Mouse (Mus musculus): ENCODE measurements around the gene Rad9a.
A peak's percentile ranks its signal among the peaks of the same experiment; 100 is the strongest.

Gene Rad9a

DNA sequence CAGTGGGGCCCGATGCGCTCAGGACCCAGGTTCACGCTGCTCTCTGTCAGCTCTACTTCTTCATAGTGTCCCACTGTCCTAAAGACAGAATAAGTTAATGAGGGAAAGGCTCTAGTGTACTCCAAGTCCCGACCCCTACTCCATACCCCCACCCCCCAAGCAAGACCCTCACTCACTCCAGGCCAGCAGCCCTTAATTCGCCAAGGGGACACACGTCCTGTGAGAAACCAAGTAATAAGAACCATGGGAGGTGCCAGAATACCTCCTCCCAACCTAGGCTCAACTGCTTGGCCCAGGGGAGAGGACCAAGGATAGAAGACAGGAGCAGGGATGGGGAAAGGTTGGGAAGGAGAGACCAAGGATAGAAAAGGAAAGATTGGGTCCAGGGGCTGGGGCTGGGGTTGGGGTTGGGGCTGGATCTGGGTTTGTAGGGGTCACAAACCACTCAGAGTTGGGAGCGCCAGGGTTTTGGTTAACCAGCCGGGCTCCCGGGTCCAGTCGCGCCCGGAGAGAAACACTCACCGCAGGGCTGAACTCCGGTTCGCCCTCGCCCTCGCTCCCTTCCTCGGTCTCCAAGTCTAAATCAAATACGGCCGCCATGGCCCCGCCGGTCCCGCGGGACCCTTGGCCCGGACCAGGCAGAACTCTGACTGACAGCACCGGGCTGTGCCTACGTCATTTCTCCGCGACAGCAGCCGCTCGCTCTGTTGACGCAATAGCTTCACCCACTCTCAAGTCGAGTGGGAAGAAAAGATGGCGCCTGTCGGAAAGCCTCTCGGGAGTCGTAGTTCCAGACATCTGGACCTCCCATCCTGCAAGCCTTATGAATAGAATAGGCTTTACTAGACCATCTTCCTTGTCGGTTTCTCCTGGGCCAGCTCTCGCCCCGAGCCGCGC, 38.6 kb downstream of the Rad9a start, which contains the start of gene Rps6kb2:
Gene Rps6kb2 (minus strand): TSS at position 709 of the 897 bp plus-strand sequence.
- DNase-seq: peak; percentile 98

DNA sequence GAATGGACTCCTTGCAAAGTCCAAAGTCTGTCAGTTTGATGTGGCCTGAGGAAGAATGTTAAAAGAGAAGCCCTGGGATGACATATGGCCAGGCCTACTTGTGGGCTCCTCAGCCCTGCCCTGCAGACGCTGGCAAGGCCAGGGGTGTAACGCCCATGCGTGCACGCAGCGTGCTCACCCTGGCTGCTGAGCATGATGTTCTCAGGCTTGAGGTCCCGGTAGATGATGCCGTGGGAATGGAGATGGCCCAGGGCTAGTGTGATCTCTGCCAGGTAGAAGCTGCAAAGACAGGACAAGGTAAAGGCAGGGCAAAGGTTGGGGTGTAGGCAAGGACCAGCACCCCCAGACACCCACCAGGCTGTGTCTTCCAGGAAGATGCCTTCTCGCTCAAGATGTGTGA, 42.4 kb downstream of the Rad9a start:
- no peak for DNase-seq

DNA sequence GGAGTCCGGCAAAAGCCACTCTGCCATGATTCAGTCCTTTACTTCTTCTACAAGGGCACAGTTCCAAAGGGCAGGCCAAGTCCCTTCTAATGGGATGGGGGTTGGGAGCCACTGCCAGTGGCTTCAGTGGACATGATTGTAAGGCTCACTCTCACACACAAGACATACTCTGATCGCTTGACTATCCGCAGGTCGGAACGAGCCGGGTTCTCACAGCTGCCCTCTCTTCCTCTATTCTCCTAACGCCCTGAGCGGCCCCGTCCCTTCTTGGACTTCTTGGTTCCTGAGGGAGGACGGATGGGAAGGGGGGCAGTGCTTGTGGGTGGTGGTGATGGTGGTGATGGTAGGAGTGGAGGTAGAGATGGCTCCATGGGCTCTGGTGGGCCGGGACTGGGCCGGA, 44.7 kb downstream of the Rad9a start:
- DNase-seq: no peak

DNA sequence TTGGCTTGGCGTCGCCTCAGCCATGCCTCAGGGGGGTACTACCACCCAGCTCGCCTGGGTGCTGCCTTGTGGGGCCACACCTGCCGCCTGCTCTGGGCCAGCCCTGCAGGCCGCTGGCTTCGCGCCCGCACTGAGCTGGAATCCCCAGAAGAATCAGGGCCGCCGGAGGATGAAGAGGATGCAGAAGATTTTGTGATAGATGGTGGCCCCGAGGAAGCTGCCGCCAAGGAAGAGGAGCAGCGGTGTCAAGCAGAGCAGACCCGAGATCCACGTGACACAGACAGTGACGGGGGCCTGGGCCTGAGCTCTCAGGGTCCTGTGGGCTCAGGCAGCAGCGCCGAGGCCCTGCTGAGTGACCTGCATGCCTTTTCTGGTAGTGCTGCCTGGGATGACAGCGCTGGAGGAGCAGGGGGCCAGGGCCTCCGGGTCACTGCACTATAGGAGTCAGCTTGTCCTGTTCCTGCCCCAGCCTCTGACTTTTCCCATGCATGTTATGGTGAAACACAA, 45.3 kb downstream of the Rad9a start:
- peak in 1 of 2 experiments; percentile 50 for DNase-seq

DNA sequence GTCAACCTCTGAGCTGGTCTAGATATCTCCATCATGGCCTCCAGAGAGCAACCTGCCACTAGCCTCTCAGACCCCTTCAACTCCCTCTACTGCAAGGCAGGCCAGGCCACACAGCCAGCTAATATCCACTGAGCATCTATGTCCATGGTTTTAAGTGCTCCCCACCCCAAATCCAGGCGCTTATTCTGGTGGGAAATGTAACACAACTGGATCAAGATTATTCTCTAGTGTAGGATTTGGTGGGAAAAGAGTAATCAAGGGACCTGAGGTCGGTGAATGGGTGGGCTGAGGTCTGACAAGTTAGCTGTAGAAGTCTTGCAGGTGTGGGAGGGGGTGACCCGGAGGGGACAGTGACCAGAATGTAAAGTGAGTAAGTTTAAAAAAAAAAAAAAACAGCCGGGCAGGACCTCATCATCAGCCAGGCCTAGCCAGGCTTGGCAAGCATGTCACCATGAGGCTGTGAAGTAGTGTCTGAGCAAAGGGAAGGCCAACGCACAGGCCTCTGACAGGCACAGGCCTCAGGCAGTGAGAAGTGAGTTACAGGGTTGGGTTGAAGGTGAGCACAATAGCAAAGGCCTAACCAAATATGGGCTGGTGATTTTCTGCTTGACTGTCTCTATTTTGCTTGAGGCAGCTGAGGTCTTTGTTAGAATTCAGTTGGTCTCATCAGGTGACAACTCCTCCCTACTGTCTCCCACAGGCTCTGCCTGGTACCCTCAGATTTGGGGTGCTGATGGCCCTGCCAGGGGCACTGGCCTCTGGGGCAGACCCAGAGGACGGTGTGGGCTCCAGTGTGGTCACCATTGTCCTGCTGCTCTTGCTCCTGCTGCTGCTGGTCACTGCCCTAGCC, 46.0 kb downstream of the Rad9a start:
- no peak for DNase-seq

DNA sequence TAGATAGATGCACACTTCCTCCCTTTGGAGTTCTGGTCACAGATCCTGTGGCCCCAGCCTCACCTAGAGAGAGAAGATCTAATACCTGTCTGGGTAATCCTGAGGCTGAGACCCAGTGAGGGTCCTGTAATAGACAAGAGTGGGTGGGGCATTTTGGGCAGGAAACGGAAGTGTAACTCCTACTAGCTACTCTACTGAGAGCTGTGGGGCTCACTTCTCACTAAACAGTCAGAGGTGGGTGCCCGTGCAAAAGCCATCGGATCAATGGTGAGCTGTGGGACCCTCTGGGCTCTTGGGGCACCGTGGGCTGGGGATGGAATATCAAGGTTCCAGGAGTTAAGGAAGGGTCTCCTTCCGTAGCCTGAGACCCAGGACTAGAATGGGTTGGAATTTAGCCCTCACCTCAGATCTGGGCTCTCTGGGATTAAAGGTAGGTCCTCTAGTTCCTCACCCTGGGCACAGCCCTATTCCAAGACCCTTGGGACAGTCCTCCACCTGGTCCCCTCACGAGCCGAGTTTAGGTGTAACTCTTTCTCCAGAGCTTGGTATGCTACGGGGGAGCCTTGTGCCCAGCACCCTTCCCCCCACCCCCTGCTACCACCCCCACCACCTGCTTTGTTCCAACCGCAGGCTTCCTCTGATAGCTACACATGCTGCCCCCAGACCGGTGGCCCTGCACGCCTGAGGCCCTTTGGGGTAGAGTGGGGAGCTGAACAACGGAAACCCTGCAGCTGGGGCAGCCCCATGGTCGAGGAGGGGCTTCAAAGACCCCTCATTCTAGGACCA, 46.8 kb downstream of the Rad9a start:
- DNase-seq: peak in 1 of 2 experiments; percentile 29

DNA sequence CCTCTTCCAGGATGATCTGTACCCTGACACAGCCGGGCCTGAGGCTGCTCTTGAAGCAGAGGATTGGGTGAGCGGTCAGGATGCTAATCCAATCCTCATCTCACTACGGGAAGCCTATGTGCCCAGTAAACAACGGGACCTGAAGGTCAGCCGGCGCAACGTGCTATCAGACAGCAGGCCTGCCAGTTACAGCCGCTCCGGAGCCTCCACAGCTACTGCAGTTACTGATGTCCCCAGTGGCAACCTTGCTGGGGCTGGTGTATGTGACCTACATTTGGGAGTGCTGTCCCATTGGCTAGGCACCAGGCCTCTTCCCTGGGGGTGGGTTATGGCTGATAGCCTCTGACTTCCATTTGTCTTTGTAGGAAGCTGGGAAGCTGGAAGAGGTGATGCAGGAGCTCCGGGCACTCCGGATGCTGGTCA, 48.2 kb downstream of the Rad9a start, which contains the start of gene Ptprcap:
Gene Ptprcap (plus strand): TSS at position 373 of the 423 bp plus-strand sequence.
- DNase-seq: peak; percentile 79 to 82

DNA sequence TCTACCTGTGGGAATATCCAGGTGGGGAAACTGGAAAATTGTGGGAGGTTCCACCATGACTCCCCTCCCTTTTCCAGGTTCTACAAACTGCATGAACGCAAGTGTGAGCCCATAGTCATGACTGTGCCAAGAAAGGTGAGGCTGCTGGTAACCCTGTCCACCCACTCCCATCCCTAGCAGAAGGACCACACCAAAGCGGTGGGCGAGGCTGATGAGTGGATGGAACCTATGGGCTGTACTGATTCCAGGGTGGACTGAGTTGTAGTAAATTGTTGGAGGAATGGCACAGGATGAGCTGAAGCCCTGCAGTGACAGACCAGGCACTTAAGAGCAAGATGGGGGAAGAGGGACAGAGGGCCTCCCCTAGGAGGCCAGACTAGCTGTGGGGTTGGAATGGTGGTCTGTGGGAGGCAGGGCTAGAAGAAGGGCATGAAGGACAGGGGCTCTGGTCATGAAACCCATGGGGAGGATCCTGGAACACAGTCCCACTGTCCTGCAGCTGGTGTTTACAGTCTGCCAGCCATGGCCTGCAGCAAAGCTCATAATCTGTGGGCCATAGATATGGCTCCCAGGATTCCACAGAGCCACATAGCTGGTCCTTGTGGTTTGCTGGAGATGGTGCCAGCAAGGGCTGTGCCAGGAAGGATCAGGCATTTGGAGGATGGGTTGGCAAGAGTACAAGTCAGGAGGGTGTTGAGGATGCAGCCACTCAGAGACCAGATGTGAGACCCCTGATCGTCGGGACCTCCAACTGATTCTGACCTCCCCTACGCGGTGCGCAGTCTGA, 48.8 kb downstream of the Rad9a start:
- peak in 1 of 2 experiments; percentile 26 for DNase-seq

DNA sequence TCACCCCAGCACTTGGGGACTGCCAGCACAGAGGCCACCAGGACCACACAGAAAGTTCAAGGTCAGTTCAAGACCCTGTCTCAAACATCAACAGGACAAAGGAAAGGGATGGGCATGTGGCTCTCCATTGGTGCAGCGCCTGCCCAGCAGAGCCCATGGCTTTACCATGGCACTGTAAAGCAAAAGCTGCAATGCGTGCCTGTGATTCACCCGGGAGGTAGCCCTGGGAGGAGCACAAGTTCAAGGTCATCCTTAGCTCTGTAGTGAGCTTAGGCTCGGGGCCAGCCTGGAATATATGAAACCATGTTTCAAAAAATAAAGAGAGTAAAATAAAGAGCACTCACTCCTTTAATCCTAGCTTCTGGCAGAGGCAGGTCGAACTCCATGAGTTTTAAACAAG, 49.6 kb downstream of the Rad9a start:
- no peak for DNase-seq

DNA sequence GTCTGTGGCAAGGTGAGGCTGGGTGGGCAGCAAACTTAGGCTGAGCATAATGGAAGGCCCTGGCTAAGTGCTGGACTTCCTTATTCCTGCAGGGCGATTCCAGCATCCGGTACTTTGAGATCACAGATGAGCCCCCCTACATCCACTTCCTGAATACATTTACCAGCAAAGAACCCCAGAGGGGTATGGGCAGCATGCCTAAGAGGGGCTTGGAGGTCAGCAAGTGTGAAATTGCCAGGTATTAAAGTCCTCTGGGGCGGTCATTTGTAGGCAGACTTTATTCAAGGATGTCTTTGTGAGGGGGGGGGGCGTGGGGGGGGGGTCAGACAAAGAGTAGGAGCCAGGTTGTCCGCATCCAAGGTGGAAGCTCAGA, 50.0 kb downstream of the Rad9a start:
- DNase-seq: no peak

DNA sequence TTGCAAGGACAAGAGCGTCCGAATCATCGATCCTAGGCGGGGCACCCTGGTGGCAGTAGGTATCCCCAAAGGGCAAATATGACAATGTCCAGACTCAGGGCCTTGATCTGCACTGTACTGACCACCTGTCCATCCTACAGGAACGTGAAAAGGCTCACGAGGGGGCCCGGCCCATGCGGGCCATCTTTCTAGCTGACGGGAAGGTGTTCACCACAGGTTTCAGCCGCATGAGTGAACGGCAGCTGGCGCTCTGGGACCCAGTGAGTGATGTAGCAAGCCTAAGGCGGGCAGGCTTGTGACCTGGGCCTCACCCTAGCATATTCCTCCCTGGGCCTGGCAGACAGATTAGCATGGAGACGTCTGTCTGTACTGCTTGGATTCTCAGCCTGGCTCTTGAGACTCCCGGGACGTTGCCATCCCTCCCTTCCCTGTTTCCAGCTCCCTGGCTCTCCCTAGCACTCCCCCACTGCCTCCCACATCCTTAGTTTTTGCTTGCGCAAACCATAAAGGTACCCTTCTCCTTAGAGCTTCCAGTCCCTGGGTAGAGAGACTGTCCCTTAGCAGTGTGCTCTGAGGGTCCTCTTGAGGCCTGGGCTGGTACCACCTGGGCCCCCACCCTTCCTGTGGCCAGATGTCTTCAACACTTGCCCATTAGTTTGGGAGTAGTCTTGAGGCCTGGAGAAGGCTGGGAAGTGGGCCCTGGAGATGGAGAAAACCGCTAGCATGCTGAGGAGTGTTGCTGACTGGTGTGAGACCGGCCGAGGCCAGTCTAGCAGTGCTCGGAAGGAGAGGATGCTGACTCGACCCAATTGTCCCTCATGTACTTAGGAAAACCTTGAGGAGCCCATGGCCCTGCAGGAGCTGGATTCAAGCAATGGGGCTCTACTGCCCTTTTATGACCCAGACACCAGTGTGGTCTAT, 50.6 kb downstream of the Rad9a start:
- DNase-seq: peak in 1 of 2 experiments; percentile 28

DNA sequence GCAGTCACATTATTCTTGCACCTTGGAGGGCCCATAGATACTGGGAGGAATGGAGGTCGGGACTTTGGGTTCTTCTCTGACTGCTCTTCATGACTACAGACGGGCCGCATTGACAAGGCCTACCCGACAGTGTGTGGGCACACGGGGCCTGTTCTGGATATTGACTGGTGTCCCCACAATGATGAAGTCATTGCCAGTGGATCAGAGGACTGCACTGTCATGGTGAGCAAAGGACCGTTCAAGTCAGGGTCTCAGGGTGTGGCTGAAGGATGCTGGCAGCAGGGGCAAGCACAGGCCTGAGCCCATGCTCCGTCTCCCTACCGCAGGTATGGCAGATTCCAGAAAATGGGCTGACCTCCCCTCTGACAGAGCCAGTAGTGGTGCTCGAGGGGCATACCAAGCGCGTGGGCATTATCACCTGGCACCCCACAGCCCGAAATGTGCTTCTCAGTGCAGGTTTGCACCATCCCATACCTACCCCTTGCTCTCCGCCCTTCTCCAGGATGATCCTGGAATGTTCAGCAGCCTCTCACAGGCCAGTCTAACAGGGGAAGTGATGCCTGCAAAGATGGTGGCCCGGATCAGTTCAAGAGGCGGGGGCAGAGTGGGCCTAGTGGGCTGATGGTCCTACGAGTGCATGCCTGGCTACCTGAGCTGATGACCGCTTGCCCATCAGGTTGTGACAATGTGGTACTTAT, 51.5 kb downstream of the Rad9a start:
- peak in 1 of 2 experiments; percentile 19 for DNase-seq

DNA sequence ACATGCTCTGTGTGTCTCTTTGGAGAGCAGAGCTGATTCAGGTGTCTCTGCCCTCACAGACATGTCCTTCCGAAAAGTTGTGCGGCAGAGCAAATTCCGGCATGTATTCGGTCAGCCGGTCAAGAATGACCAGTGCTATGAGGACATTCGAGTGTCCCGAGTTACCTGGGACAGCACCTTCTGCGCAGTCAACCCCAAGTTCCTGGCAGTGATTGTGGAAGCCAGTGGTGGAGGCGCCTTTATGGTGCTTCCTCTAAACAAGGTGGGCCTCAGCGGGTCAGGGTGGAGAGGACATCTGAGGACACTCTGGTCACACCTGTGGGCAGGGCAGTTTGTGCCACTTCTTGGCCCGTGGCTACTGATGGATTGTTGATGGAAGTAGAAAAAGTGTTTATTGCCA, 52.2 kb downstream of the Rad9a start:
- DNase-seq: peak in 1 of 2 experiments; percentile 17

DNA sequence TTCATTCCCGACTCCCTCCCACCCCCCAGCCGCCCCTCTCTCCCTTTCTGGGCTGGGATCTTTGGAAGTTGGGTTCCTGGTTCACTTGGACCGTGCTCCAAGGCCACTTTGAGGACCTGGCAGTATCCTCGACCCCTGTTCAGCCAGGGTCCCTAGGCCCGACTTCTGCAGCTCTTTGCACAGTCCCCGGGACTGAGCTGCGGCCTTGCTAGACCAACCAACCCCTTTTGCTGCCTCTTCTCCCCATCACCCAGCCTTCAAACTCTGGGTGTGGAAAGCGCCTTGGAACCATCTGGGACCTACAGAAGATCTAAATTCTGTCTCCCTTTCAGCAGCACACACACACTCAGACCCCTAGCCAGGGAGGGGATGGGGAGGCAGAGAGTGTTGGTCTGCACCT, 52.6 kb downstream of the Rad9a start:
- DNase-seq: no peak

DNA sequence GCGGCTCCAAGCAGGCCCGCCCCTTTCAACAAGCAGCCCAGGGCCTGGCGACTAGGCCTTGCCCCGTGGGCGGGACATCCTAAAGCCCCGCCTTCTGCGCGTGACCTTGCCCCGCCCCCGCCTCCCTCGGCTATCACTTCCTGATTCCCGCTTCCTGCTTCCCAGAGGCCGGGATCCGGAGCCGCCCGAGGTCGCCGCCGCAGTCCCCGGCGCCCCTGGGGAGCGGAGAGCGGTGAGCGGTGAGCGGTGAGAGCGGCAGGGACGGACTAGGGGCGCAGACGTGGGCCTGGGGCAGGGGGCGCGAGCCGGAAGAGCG, 53.0 kb downstream of the Rad9a start, which contains the start of gene Coro1b:
Gene Coro1b (plus strand): TSS at position 129 of the 316 bp plus-strand sequence.
- DNase-seq: peak; percentile 96 to 99

DNA sequence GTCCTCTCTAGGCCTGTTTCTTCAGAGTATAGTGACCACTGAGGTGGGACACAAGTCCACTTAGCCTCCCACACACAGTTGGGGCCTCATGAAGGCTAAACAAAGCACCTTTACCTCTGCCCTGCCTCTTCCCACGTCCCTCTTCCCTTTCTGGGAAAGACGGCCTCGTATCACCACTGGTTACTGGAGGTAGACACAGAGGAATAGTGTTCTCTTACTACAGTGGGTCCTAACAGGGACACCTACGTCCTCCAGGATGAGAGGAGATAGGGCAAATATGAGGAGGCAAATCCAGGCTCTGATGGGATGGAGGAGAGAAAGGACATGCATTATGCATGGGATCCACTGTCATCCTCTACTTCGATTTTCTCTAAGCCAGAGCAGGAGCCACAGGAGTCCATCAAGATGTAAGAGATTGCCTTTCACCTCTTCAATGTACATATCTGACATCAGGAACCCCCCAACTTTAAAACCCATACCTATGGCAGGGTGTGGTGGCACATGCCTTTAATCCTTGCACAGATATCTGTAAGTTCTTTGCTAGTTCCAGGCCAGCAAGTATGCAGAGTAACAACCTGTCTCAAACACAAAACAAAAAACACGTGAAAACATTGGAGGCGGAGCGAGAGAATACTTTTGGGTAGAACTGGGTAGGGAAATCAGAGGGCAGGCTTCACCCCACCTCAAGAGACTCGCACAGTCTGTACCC, 53.5 kb downstream of the Rad9a start:
- no peak for DNase-seq

DNA sequence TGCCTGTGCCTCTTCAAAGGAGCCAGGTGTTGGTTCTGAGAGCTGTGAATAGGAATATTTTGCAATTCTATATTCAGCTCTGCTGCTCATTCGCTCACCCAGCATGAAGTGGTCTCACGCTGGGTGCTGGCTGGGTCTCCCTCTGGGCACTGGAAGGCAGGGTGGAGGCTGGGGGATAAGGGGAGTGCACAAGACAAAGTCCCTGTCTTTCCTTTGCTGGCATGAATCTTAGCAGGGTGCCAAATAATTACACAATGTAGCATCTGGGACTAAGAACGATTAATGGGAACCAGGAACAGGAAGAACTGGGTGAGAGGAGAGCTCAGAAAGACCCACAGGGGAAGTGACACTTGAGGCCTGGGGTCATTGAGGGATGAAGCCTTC, 54.4 kb downstream of the Rad9a start:
- DNase-seq: peak in 1 of 2 experiments; percentile 32

DNA sequence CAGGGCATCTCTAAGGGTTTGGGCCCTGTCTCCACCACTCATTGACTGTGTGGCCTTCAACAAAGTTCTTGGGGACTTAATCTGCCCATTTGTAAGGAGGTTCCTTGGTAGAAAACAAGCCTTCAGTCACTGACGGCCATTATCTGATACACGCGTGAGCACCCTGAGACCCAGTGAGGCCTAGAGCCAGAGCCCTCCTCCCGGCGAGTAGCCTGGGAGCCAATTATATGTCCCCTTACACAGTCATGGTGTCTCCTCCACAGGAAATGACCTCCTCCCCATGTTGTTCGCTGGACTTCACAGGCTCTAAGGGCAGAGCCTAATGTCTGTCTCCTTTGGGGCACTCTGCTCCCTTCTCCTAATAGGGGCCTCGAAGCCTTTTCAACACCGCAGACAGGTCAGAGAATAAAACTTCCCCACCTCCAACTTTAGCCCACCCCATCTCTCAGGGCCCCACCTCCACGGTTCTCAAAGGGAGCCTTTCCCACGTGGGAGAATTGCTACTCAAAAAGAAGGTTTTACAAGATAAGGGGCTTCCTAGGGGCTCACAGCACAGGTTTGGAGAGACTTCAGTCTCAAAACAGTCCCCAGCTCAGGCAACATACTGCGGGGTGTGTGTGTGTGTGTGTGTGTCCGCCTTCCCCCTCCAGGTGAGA, 55.0 kb downstream of the Rad9a start:
- peak in 1 of 2 experiments; percentile 17 for DNase-seq

DNA sequence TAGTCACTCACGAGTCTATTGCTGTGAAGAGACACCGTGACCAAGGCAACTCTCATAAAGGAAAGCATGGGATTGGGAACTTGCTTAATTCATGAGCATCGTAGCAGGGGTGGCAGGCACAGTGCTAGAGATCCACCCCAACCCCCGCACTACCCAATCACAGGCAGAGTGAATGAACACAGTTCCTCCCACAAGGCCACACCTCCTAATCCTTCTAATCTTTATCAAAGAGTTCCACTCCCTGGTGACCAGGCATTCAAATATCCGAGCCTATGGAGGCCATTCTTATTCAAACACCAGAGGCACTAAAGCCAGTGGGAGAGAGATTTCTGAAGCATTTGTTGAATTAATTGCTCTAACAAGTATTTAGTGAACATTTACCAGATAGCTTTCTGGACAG, 55.5 kb downstream of the Rad9a start:
- DNase-seq: no peak

Measured in cerebellum, postnatal 25 days (tissue).